Mouse (Mus musculus) stomach, postnatal 0 days (tissue): Measurements from ENCODE around the gene Creb3l1.

Experiments
- CTCF ChIP-seq: IDR thresholded peaks from 2 replicates; pipeline ENCODE4 v1.5.1; 2016; ENCODE audit warnings: antibody characterized with exemption, low read depth, mild to moderate bottlenecking, moderate library complexity
- EP300 ChIP-seq: optimal IDR thresholded peaks from 2 replicates; pipeline ENCODE3; 2016; ENCODE audit warnings: antibody characterized with exemption

DNA sequence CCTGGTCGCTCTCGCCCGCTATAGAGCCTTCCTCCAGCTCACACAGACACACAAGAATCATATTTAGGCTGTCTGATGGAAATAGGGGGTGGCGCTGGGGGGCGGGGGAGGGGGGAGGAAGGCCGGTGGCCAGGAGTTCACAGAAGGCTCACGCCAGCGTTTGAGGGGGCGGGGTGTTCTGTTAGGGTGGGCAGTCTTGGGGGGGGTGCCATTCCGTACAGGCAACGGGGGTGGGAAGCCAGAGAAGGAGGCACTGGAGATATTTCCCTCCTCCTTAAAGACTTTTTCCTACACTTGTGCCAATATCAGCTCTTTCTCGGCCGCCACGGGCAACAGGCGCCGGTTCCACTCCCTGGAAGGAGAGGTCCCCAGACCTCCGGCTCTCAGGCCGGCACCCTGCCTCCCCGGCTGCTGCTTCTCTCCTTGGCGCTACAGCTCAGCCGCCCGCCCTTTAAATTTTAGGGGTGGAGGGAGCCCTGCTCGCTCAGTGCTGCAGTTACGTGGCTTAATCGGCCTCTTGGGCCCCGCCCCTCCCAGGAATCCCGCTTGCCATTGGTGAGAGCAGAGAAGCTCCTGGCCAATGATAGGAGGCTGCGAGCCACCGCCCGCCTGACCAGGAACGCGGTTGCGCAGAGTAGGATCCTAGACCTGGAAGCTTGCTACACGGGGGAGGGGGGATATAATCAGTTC lies 16.2 kb downstream of the Creb3l1 start:
- TF ChIP-seq CTCF (no peak), EP300 (no peak)
